Mouse (Mus musculus): ENCODE measurements at regions not wholly inside any gene's neighbourhood (a gene's known extent, or its start where the extent isn't known, plus 50 kb on each side); places are given as distances from the start of the nearest gene placed in this dataset.

- TF ChIP-seq POLR2A (IDR thresholded peaks at IDR 0.05; ENCODE audit: extremely low read depth, insufficient read depth, low read length) (no peak), CTCF (IDR thresholded peaks at IDR 0.05; ENCODE audit: low read depth, low read length) (peak; percentile 81)
Measured at GRCm38 (mm10) chr11:34149370-34149976, 51.1 kb upstream of the 4930469K13Rik start.
